Mouse (Mus musculus) heart, postnatal 0 days (tissue): ENCODE measurements around the gene Tcf7.

Source experiments
- CTCF ChIP-seq: IDR thresholded peaks from 2 replicates; pipeline ENCODE4 v1.5.1; 2016; ENCODE audit warnings: antibody characterized with exemption, control low read depth, low read depth
- EP300 ChIP-seq: IDR thresholded peaks from 2 replicates; pipeline ENCODE4 v1.6.1; 2016; ENCODE audit warnings: antibody characterized with exemption, low read depth

DNA sequence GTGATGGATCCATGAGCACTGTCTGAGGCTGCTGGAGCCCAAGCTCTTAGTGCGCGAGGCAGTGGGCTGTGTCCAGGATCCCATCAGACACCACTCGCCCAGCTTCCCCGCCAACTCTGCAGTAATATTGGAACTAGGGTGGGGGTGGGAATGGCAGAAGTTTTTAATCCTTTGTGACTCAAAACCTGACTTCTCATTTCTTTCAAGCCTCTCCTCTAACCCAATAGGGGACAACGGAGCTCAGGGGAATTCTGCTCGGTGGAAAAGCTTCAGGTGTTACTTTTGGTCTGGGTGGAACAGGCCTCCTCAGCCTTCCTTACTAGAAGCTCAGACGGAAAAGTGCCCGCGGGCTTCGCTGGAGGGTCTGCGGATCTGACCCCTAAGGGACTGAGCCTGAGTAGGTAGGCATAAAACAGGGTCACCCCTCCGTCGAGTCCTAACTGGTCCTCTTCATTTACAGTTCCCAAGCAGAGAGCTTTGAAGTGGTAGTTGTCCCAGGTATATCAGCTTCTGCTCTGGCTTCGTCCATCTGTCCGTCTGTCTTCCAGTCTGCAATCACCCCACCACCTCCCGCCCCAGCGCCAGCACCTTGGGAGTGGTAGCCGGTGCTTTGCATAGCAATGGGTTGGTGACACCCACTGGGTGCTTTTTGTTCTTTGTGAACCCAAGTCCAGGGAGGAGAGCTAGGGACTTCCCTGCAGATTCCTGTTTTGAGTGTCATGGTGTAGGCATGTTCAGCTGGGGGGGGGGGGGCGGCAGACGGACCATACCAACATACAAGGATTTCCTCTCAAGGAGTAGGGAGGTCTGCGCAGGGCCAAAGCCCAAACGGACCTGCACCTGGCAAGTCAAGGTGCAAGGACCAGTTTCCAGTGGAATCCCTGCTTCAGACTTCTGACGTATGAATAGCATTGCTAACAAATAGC, 41.9 kb upstream of the Tcf7 start:
- no peak for TF ChIP-seq CTCF
- TF ChIP-seq EP300, result no peak
